Comparison of ENCODE assay signal across 17 mouse cellular contexts in genomic region chr6:140767237-140767636, GRCm38 (mm10). TPM values are rescaled to one million over a fixed set of nuclear protein-coding genes. Genes with fewer than 3 reads are reported as not detected.
DNase-seq lines count a peak whose midpoint lies in the region; ATAC-seq and TF ChIP-seq lines count a peak whose summit lies in the region.
"Had no signal": no experiment of that assay in that cellular context is flagged by ENCODE, and none has a peak within 500 bp of the region (broad histone marks: within the 10 kb centered on the region; RNA-seq: fewer than 3 reads in every experiment).

No protein-coding gene starts in this region.

- TF ChIP-seq POLR2A in liver, adult 2 months (IDR thresholded peaks at IDR 0.05; ENCODE audit: extremely low read depth, insufficient read depth, low read length) = no peak

- H3K9ac ChIP-seq in liver, adult 2 months (ENCODE audit: low read depth, low read length) = no peak overlapping the region
- H3K9ac ChIP-seq in liver, embryonic 11.5 days (ENCODE audit: low read depth, low read length) = no peak overlapping the region
- H3K9ac ChIP-seq in hindbrain, embryonic 12.5 days = no peak overlapping the region
- H3K9ac ChIP-seq: embryonic facial prominence, embryonic 12.5 days; intestine, embryonic 15.5 days had no signal

- H3K4me1 ChIP-seq in liver, adult 2 months (ENCODE audit: control insufficient read depth, insufficient read depth, low read length) = no peaks in the 10 kb centered on the region
- H3K4me1 ChIP-seq in liver, embryonic 11.5 days (replicated peaks; ENCODE audit: control insufficient read depth, insufficient read depth, low read length) = no peaks in the 10 kb centered on the region
- H3K4me1 ChIP-seq in hindbrain, embryonic 12.5 days = peaks cover 11% of the 10 kb centered on the region

- H3K27me3 ChIP-seq in liver, adult 2 months (ENCODE audit: control insufficient read depth, insufficient read depth, low read length) = no peaks in the 10 kb centered on the region
- no peaks in the 10 kb centered on the region for H3K27me3 ChIP-seq in liver, embryonic 11.5 days (replicated peaks; ENCODE audit: control insufficient read depth, insufficient read depth, low read length)
- H3K27me3 ChIP-seq in hindbrain, embryonic 12.5 days = no peaks in the 10 kb centered on the region
- H3K27me3 ChIP-seq: embryonic facial prominence, embryonic 12.5 days; intestine, embryonic 15.5 days had no signal

- no peak for TF ChIP-seq CTCF in liver, adult 2 months (IDR thresholded peaks at IDR 0.05; ENCODE audit: low read depth, low read length)

- no peak overlapping the region for H3K4me2 ChIP-seq in liver, embryonic 11.5 days
- no peak overlapping the region for H3K4me2 ChIP-seq in hindbrain, embryonic 12.5 days (replicated peaks)
- H3K4me2 ChIP-seq: embryonic facial prominence, embryonic 12.5 days; intestine, embryonic 15.5 days had no signal

- H3K4me3 ChIP-seq in liver, adult 2 months (ENCODE audit: insufficient read depth, low read depth, low read length) = no peak overlapping the region
- H3K4me3 ChIP-seq in liver, embryonic 11.5 days (ENCODE audit: low read depth, low read length) = no peak overlapping the region
- no peak overlapping the region for H3K4me3 ChIP-seq in hindbrain, embryonic 12.5 days
- H3K4me3 ChIP-seq: embryonic facial prominence, embryonic 12.5 days; intestine, embryonic 15.5 days; layer of hippocampus, adult 2 months; limb, embryonic 10.5 days had no signal

- WGBS in liver, adult 2 months = 60% methylated on average over 6 of the region's 6 CpGs
- 49% methylated on average over 6 of the region's 6 CpGs for WGBS in liver, embryonic 11.5 days
- 69% methylated on average over 6 of the region's 6 CpGs for WGBS in hindbrain, embryonic 12.5 days

- H3K9me3 ChIP-seq in liver, embryonic 11.5 days (ENCODE audit: control insufficient read depth, low read length) = no peaks in the 10 kb centered on the region
- no peaks in the 10 kb centered on the region for H3K9me3 ChIP-seq in hindbrain, embryonic 12.5 days (replicated peaks)
- H3K9me3 ChIP-seq: embryonic facial prominence, embryonic 12.5 days; intestine, embryonic 15.5 days; limb, embryonic 10.5 days had no signal

- peak; percentile 23 for DNase-seq in liver, adult 2 months (ENCODE audit: extremely low read depth, low read depth, low spot score)
- DNase-seq in liver, embryonic 11.5 days (ENCODE audit: low spot score) = no peak
- peak; percentile 57 for DNase-seq in retina, postnatal 1 day
- no peak for DNase-seq in lung, postnatal 10 days
- no peak for DNase-seq in spleen, adult 12 weeks (ENCODE audit: low spot score)
- DNase-seq: cerebellum, adult 11-12 months; lung, postnatal 36 days; right cerebral cortex, adult 18-20 months had no signal

- no peak for ATAC-seq in liver, embryonic 11.5 days (replicated peaks; ENCODE audit: low FRiP score)
- peak; percentile 47 for ATAC-seq in activated CD4-positive, CD25-positive, alpha-beta regulatory T cell, adult 4 months
- ATAC-seq in hindbrain, embryonic 12.5 days (ENCODE audit: low FRiP score) = no peak
- ATAC-seq: forebrain, embryonic 14.5 days; intestine, embryonic 15.5 days had no signal

- no peaks in the 10 kb centered on the region for H3K79me2 ChIP-seq in liver, adult 2 months (ENCODE audit: control insufficient read depth, insufficient read depth, low read length)

- no peaks in the 10 kb centered on the region for H3K36me3 ChIP-seq in liver, adult 2 months (ENCODE audit: control insufficient read depth, insufficient read depth, low read length)
- no peaks in the 10 kb centered on the region for H3K36me3 ChIP-seq in liver, embryonic 11.5 days (ENCODE audit: control insufficient read depth, insufficient read depth, low read length)
- no peaks in the 10 kb centered on the region for H3K36me3 ChIP-seq in hindbrain, embryonic 12.5 days
- H3K36me3 ChIP-seq: embryonic facial prominence, embryonic 12.5 days; G1E; intestine, embryonic 15.5 days; limb, embryonic 10.5 days had no signal

- H3K27ac ChIP-seq in liver, adult 2 months (replicated peaks; ENCODE audit: insufficient read depth, low read depth, low read length) = no peak overlapping the region
- H3K27ac ChIP-seq in liver, embryonic 11.5 days (ENCODE audit: low read depth, low read length) = no peak overlapping the region
- 0 out of 2 replicates have a peak overlapping the region, but pooled peaks have one; percentile 60 for H3K27ac ChIP-seq in hindbrain, embryonic 12.5 days
- H3K27ac ChIP-seq: embryonic facial prominence, embryonic 12.5 days; intestine, embryonic 15.5 days; layer of hippocampus, adult 2 months; limb, embryonic 10.5 days had no signal

RNA-seq across cellular contexts. Expression of gene Gm11077, which starts 38.2 kb away (rescaled TPM):
- total RNA-seq in liver, adult 2 months (2014; rRNA removed) = not detected in 2 replicates
- not detected in 2 replicates for polyA plus RNA-seq in liver, adult 2 months (2012; rRNA removed)
- polyA plus RNA-seq in liver, embryonic 11.5 days (2014; fragmentation: Nextera tagmentation; extraction: Ambion mirVana) = not detected in 2 replicates
- polyA plus RNA-seq in activated CD4-positive, CD25-positive, alpha-beta regulatory T cell, adult 4 months (2017; shearing (Covaris generic)) = not detected
- polyA plus RNA-seq in hindbrain, embryonic 12.5 days (2016; fragmentation: Nextera tagmentation; extraction: Ambion mirVana) = not detected in 2 replicates
- total RNA-seq: G1E; layer of hippocampus, adult 2 months had no signal
- polyA plus RNA-seq: embryonic facial prominence, embryonic 12.5 days; forebrain, embryonic 14.5 days; G1E; gonadal fat pad, adult 2 months; intestine, embryonic 15.5 days; limb, embryonic 10.5 days had no signal

Comparison
In these comparisons a context has a peak if more than half of its experiments do, and no peak if none do; other contexts are left out.
1. DNase-seq: peak in liver, adult 2 months (single experiment) and retina, postnatal 1 day (single experiment); none in liver, embryonic 11.5 days (single experiment), lung, postnatal 10 days (single experiment) and spleen, adult 12 weeks (single experiment).